Mouse (Mus musculus) megakaryocyte, embryonic 14.5 days (primary cell): Measurements from ENCODE around the gene Plcl1.

Experiments
- FLI1 ChIP-seq: IDR thresholded peaks from 2 replicates; pipeline ENCODE4 v1.6.1; 2012; ENCODE audit warnings: low read length, inconsistent platforms, mixed read lengths
- GATA1 ChIP-seq: IDR thresholded peaks from 3 replicates; pipeline ENCODE4 v1.6.1; 2012; ENCODE audit warnings: mixed read lengths, low read length, inconsistent platforms, borderline replicate concordance

DNA sequence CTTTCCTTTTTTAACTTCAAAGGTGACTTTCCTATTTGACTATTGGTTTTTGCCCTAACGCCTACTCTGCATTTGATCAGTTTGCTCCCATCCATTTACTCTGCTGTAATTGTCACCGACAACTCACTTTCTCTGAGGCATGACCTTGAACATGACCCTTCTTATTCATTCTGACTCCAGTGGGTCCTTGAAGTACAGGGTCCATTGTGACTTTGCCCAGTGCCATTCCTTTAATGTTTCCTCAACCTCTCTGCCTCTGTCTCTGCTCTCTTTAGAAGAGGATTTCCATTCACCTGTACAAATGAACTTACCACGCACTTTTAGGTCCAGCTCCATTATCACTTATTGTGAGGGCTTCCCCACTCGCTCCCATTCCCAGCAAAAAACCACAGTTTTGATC lies 199.7 kb downstream of the Plcl1 start:
- no peak for TF ChIP-seq GATA1
- no peak for TF ChIP-seq FLI1
